Mouse (Mus musculus) layer of hippocampus, postnatal 10 days (tissue): Measurements from ENCODE around the gene Serpinb6c. TPM values are rescaled to one million over a fixed set of nuclear protein-coding genes. Genes with fewer than 3 reads are reported as not detected.
"Not testable (repeated sequence)": the region's sequence is repeated elsewhere in the genome, so short reads cannot be mapped to it uniquely, and the experiment has no call there.

Source experiments
- DNase-seq, 2 experiments: peaks; one replicate each; pipeline ENCODE4 v3.0.0; 2021; ENCODE audit warnings: low spot score in 2 of 2
- long read RNA-seq: library from polyadenylated mRNA; stranded (forward); transcript quantifications from one replicate; pipeline ENCODE4 v2.0.0, GENCODE M21; 2023
- total RNA-seq, 2 experiments: library from RNA; stranded (reverse); gene quantifications; 2 replicates each; pipeline ENCODE4 v1.2.3; 2021

Gene Serpinb6c
- under 1 TPM in 1 of 2 experiments, not detected in 1; 0.85 TPM for total RNA-seq
- long read RNA-seq, result 0 reads

DNA sequence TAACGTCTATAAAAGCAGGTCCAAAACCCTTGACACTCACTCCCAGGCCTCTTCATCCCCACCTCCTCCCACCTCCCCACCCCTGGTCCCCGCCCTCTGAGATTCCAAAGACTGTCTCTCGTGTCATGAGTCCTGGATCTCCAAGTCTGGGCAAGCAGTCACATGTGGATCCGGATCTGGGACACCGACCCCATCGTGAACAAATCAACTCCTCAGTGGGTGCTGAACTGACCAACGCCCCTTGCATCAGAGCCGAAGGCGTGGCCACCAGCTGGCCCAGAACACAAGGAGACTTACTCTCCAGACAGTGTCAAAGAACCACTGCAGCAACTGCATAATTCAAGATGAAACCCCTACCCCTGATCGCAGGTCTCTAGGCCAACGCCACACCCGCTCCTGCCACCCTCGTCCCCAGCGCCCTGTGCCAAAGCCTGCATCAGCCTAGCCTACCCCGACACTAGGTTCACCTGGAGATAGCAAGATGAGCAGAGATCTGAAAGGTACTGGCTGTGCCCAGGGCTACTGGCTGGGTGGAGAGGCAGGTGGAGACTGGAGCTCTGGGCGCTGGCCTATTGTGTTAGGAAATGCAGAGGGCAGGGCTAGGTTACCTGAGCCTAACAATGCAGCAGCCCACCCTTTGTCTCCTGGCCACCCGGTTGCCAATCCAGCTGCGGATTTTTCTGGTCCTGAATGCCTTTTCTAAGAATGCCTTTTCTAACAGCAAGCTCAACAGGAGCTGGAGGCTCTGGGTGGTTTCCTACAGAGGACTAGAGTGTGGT lies at the start of gene Serpinb6c:
Gene Serpinb6c (minus strand): TSS at position 533 of the 779 bp plus-strand sequence.
- no peak for DNase-seq

DNA sequence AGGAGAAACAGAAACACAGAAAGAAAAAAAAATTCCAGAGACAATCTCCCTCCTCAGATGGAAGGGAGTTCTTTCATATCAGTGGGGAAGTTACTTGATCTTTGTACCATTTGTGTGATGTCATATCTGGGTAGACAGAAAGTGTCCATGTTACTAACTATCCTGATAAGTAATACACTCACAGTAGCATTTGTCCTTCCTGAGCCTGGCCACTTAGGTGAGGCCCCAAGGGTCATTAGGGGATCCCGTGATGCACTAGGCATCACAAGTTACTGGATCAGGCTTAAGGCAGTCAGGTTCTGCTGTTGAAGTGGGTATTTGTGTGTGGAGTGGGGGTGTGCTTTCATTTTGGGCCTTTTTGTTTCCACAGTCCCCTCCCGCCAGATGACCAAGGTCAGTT lies 47.4 kb upstream of the Serpinb6c start:
- no peak for DNase-seq

DNA sequence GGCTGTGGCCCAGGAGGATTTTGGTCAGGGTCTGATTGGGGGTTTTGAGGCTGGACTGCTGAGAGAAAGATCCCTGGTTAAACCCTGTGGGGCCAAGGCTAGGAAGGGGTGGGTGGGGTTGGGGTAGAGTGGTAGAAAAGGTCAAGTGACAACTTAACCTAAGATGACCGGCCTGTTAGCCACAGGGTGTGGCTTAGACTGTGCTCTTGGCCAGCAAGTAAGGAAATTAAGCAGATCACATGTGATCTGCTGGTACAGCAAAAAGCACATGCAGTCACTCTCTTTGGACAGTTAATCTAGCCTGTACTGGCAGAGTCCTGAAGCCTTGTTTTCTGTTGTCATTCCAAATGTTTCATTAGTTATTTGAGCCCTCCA lies 46.6 kb upstream of the Serpinb6c start:
- DNase-seq, result no peak

DNA sequence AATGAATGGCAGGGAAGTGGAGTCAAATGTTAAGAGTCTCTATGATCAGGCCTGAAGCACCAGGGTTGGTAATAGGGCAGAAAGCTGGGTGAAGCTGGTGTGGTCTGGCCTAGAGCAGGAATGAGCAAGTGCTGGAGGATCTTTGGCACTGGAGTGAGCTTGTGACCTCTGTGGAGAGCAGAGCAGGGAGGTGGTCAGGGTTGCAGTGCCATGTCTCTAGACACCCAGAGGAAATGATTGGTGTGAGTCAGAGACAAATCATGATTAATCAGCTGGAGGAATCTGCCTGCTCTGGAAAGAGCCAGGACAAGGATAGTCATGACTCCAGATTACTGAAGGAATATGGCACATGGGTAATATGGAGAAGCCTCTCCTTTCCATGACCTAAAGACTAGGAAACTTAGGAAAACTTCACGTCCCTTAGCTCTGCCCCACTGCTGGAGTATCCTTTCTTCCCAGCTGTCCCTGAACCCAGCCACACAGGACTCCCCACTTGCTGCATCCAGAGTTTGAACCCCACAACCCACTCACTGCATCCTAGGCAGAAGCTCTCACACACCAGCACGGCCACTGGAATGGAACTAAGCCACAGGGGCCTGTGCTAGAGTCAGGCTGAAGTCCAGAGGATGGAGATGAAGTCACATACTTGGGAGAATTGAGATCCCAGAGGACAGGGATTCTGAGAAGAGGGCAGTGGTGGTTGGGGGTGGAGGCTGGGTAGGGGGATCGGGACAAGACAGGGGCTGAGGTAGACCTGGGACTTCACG lies 46.0 kb upstream of the Serpinb6c start:
- no peak for DNase-seq

DNA sequence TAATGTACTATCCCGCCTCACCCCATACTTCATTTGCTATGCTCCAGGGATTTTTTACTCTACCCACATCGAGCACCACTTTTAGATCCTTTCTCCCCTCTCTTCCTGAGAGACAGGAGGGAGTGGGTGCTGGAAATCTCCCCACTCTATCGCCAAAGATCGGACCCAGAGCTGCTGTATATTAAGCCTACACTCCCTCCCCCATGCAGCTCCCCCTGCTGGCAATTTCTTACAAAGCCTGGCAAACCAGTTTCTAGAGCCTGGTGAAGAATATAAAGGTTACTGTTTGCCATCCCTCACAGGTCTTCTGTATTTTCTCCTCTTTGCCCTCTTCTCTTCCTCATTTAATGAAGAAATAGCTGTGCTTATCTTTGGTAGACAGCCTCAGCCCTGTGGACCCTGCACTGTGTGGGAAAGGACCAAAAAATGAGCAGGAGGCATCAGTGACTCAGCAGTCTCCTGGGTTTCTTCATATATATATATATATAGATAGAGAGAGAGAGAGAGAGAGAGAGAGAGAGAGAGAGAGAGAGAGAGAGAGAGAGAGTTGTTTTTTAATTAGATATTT lies 36.8 kb upstream of the Serpinb6c start:
- peak in 1 of 2 experiments; percentile 29 for DNase-seq

DNA sequence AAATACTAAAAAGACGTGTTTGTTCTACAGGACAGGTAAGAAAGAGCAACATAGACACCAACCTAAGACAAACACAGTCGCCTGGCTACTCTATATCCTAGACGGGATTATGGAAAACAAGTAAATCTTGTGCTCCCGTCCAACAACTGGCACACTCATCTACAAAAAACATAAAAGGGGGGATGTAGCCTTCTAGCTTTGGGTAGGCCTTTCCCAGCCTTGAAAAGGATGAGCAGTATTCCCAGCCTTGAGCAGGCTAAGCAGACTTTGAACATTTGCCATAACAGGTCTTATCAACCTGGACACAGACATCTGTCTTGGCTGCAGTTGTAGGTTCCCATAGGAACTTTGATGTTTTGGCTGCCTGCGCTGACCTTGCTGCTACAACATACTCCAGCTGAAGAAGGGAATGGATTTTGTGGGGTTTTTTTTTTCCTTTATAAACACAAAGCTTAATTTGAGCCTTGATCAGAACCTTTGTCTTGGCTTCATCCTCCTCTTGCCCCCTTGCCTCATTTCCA lies 35.8 kb upstream of the Serpinb6c start:
- DNase-seq, result no peak

DNA sequence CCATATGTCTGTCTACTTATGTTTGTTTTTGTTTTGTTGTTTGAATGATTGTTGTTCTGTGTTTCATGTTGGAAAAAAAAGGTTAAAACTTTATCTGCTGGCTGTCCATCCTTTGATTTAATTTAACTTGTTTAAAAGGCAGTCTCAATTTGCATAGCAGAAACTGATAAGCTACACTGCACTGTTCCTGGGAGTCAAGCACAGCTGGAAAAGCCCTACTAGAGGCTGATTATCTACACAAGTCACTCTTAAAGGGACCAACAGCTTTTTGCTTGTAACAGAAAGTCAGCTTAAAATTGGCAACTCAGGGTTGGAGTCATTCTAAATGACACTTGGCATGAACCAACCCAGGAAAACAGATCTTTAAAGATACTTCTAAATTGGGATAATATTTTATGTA lies 32.1 kb upstream of the Serpinb6c start:
- DNase-seq, result not testable (repeated sequence)

DNA sequence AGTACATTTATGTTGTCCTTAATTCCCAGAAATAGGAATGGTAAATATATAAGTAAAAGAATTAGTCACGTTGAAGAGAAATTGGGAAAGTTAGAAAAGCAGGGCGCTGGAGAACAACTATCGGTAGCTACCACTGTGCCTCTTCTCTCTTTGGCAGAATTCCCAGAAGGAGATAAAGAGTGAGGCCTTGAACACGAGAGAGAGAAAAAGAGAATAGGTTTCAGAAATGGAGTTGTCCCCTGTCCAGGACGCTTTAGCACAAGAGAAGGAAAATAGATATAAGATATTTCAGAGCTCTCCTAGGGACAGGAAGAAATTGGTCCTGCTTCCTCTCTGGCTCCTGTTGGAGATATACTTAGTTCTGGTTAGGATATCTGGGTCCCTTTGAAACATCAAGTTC lies 31.6 kb upstream of the Serpinb6c start:
- DNase-seq, result no peak

DNA sequence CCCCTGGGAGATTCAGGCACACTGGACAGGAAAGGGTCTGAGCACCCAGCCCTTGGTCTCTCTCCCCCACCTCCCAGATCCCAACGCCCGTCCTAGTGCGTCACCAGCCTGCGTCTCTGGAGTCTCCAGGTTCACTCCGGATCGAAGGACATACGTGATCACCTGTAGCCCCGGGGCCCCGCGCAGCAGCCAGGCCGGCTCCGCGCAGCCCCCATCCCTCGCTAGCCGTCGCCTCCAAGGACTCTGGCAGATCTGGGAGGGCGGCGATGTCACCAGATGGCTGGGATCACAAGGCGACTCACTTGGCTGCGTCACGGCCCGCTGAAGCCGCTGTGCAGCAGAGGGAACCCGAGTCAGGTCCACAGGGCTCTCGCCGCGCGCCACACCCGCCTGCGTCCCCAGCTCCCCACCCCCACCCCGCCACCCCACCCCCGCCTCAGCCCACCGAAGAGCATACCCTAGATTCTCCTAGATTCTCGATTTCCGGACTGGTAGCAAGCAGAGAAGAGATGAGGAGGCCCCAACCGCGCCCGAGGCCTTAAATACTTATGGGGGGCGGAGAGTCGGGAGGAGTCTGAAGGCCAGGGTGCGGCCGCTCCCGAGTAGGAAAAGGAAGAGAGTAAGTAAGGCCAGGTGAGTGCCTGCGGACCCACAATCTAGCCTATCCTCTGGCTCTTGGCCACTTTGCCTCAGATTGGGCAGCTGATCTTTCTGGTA lies 30.1 kb upstream of the Serpinb6c start:
- peak; percentile 50 to 56 for DNase-seq

DNA sequence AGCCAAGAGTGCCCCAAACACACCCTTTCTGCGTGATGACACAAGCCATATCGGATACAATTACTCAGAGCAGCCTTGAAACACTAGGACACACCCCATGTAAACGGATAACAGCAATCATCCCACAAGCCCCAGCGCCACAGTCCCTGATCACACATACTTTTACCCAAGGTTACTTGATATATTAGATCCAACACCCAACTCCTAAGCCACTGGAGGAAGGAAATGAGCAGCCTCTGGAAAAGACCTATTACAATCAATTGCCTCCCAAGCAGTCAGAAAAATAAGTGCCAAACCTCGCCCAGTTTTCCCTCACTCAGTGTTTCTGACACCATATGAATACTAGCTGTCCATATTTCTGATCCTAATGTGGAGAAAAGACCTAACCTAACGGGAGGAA lies 29.2 kb upstream of the Serpinb6c start:
- no peak for DNase-seq

DNA sequence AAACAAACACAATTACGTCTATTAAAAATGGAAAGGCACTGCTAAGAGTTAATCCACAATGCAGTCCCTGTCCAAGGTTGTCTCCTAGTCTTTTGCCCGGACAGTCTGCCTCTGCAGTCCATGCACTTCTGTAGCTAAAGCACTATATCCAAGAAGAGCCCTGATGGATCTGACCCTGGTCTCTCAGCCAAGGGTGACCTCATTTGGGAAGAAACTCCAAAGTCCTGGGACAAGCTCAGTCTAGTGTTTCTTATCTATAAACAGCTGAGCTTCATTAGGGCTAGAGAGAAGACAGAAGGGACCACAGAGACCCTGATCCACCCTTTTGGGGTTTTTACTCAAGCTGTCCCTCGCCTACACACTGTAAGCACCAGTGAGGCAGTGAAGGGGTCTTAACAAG lies 25.4 kb upstream of the Serpinb6c start:
- no peak for DNase-seq

DNA sequence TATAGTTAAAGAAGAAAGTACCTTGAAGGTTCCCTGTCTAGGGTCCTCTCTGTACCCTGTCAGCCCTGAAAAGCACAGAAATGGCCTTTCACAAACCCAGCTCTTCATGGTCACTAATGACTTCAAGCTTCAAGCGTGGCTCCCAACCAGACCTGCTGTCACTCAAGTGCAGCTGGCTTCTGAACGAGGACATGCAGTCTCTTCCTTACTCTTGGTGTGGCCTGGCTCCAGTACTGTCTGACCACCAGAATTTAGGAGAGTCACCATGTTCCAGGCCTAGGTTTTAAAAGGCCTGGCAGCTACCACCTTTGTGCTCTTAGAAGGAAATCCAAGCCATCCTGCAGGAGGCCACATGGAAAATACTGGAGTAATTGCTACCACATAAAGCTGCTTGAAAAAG lies 24.8 kb upstream of the Serpinb6c start:
- DNase-seq, result no peak

DNA sequence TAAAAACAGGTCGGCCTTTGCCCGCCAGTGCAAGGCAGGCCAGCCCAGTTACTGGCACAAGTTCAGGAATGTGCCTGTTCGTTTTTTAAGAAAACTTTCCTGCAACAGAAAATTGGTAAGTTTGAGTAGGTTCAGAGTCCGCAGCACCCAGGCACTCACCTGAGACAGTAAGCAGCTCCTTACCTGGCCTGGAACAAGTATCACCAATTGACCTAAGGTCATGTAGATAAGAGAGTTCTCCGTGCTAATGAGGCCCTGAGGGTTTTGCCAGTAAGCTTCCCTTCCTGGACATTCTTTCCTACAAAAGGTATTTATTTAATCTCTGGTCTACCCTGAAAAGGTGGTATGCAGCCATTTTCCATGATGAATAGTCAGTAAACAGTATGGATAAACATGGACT lies 16.2 kb upstream of the Serpinb6c start:
- no peak for DNase-seq

DNA sequence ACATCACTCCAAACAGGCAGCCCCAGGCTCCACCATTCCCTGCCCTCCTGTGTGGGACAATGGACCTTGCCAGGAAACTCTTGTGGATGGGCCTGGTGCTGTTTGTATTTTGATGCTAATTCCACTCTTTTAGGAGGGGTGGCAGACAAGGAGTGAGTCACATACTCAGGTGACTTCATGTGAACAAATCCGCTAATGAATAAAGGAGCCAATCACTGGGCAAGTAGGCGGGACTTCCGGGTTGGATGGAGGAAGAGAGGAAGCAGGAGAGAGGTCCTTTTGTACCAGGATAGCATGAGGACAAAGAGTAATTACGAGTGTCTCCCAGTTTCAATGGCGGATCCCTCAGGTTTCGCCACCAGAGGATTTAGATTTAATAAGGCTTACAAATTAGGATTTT lies 15.5 kb upstream of the Serpinb6c start:
- DNase-seq, result no peak

DNA sequence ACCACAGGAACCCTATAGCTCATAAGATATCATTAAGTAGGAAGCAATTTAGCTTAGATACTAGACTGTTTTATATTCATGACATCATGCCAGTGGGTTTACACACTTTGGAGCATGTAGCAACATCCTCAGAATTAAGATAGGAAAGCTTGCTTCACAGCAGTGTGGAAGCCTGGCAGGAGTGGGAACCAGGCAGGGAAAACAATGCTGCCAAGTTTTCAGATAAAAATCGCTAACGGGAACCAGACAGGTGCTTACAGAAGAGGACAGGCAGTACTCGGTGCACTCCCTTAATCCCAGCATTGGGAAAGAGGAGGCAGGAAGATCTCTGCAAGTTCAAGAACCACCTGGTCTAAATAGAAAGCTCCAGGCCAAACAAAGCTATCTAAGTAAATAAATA lies 1.3 kb upstream of the Serpinb6c start:
- no peak for DNase-seq

DNA sequence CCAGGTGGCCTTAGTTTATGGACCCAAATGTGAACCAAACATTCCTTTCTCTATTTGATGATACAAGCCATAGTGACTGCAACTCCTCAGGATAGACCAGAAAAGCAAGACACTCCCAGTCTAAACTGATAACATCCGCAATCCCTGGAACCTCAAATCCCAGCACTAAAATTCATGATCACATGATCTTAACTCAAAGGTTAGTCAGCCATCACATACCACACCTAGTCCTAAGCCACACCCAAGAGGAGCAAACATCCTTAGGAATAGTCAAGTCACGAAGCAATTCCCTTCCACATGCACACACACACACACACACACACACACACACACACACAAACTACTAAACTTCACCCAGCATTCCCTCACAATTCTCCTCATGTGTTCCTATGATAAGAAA lies 2.2 kb downstream of the Serpinb6c start:
- no peak for DNase-seq

DNA sequence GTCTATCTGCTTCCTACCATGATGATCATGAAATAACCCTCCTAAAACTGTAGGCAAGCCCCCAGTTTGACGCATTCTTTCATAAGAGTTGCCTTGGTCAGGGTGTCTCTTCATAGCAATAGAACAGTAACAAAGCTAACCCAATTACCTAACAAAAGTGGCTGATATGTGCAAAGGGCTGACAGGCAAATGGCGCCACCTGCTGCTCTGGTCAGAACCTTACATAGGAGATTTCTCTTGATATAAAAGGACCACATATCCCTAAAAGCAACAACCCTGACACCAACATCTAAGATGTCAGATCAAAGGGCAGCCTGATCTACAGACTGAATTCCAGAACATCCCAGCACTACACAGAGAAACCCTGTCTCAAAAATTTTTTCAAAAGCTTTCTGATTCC lies 11.3 kb downstream of the Serpinb6c start:
- peak; percentile 23 to 48 for DNase-seq

DNA sequence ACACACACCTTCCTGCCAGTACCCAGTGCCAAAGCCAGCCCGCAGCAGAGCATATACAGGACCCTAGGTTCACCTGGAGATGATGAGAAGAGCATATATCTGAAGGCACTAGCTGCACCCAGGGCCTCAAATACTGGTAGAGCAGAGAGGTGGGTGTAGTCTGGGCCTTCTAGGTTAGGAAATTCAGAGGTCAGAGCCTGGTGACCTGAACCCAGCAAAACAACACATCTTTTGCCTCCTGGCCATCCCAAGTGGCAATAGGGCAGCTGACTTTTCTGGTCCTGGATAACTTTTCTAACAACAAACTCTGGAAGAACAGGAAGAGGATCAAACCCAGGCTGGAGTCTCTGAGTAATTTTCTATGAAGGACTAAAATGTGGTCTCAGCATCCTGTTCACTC lies 62.2 kb downstream of the Serpinb6c start, which contains the start of gene Serpinb6e:
Gene Serpinb6e (minus strand): TSS at position 101 of the 400 bp plus-strand sequence.
- no peak for DNase-seq

DNA sequence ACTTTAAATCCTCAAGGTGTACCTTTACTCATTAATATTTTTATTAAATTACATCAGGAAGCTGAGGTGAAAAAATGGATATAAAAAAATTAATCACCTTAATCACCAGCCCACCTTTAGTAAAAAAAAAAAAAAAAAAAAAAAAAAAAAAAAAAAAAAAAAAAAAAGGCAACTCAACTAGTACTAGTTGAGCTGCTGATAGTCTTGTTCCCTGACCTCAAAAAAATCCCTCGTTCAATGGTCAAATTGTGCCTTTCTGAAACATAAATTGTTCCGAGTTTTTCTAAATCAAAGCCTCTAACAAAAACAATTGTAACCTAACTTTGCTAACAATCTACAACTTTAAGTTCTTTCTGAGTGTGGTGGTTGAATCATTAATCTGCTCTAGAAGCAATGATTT lies 74.8 kb downstream of the Serpinb6c start:
- DNase-seq, result no peak
